Comparison of ENCODE assay signal across 30 mouse cellular contexts in the genomic region with DNA sequence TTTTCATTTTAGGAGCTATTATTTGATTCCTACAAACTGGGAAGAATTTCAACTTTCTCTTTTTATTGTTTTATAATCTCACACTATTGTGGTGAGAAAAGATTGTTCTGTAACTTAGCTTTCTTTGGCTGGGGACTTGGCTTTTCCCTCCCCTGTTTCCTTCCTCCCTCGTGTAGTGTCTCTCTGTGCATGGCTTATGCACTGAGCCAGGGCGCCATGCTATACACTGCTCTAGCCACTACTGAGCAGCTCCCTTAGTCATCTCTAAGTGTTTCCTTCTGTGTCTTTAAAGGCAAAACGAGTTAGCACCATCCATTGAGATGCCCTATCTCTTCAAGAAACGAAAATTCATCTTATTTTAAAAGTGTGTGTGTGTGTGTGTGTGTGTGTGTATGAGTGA. TPM values are rescaled to one million over a fixed set of nuclear protein-coding genes. Genes with fewer than 3 reads are reported as not detected.
"Had no signal": no experiment of that assay in that cellular context is flagged by ENCODE, and none has a peak within 500 bp of the region (broad histone marks: within the 10 kb centered on the region; RNA-seq: fewer than 3 reads in every experiment).

No protein-coding gene starts in this region.

- H3K27me3 ChIP-seq: embryonic facial prominence, embryonic 12.5 days; embryonic facial prominence, embryonic 13.5 days; embryonic facial prominence, embryonic 15.5 days; forebrain, embryonic 12.5 days; forebrain, embryonic 13.5 days; forebrain, embryonic 15.5 days had no signal

- H3K9ac ChIP-seq: embryonic facial prominence, embryonic 12.5 days; embryonic facial prominence, embryonic 13.5 days; embryonic facial prominence, embryonic 15.5 days; forebrain, embryonic 12.5 days; forebrain, embryonic 13.5 days; forebrain, embryonic 15.5 days; forebrain, postnatal 0 days had no signal

- DNase-seq: cerebellum, adult 2 months; cerebellum, adult 8-10 months; cerebellum, adult 9-10 months; cerebellum, adult 9-11 months; cerebellum, postnatal 10 days; cerebellum, postnatal 14 days; cerebellum, postnatal 25 days; cerebellum, postnatal 36 days; embryo, embryonic 11 days; forebrain, postnatal 0 days; gastrocnemius, adult 2 months; gastrocnemius, postnatal 10 days; gastrocnemius, postnatal 14 days; gastrocnemius, postnatal 25 days; gastrocnemius, postnatal 36 days; heart, adult 11 months; heart, adult 2 months had no signal

- H3K27ac ChIP-seq: embryonic facial prominence, embryonic 10.5 days; embryonic facial prominence, embryonic 12.5 days; embryonic facial prominence, embryonic 13.5 days; embryonic facial prominence, embryonic 15.5 days; forebrain, embryonic 10.5 days; forebrain, embryonic 12.5 days; forebrain, embryonic 13.5 days; forebrain, embryonic 15.5 days; gastrocnemius, adult 2 months; heart, adult 2 months had no signal

- H3K9me3 ChIP-seq: embryonic facial prominence, embryonic 10.5 days; embryonic facial prominence, embryonic 12.5 days; embryonic facial prominence, embryonic 13.5 days; embryonic facial prominence, embryonic 15.5 days; forebrain, embryonic 10.5 days; forebrain, embryonic 12.5 days; forebrain, embryonic 13.5 days; forebrain, embryonic 15.5 days had no signal

- H3K4me3 ChIP-seq: embryonic facial prominence, embryonic 10.5 days; embryonic facial prominence, embryonic 12.5 days; embryonic facial prominence, embryonic 13.5 days; embryonic facial prominence, embryonic 15.5 days; erythroblast, embryonic 14.5 days; forebrain, embryonic 10.5 days; forebrain, embryonic 12.5 days; forebrain, embryonic 13.5 days; forebrain, embryonic 15.5 days; gastrocnemius, adult 2 months; heart, adult 2 months had no signal

- ATAC-seq: forebrain, embryonic 13.5 days; forebrain, embryonic 14.5 days; forebrain, embryonic 15.5 days; forebrain, embryonic 16.5 days; forebrain, postnatal 0 days had no signal

- H3K4me2 ChIP-seq: embryonic facial prominence, embryonic 12.5 days; embryonic facial prominence, embryonic 13.5 days; embryonic facial prominence, embryonic 15.5 days; forebrain, embryonic 12.5 days; forebrain, embryonic 13.5 days; forebrain, embryonic 15.5 days had no signal

- H3K4me1 ChIP-seq: embryonic facial prominence, embryonic 10.5 days; embryonic facial prominence, embryonic 12.5 days; embryonic facial prominence, embryonic 13.5 days; embryonic facial prominence, embryonic 15.5 days; forebrain, embryonic 10.5 days; forebrain, embryonic 12.5 days; forebrain, embryonic 13.5 days; forebrain, embryonic 15.5 days had no signal

RNA-seq across cellular contexts. Expression of a gene that starts 23.4 kb away (rescaled TPM):
- total RNA-seq: common myeloid progenitor, adult 5-6 weeks; granulocyte monocyte progenitor cell, adult 5-6 weeks had no signal
- polyA plus RNA-seq: erythroblast, embryonic 14.5 days had no signal
